In genomic region chr1:179197821-179198516, GRCm38 (mm10) we compare ENCODE assay signal across 13 mouse cellular contexts.
DNase-seq lines count a peak whose midpoint lies in the region; ATAC-seq lines count a peak whose summit lies in the region.
"Had no signal": no experiment of that assay in that cellular context is flagged by ENCODE, and none has a peak within 500 bp of the region (broad histone marks: within the 10 kb centered on the region; RNA-seq: fewer than 3 reads in every experiment).

No protein-coding gene starts in this region.

- no peak overlapping the region for H3K9ac ChIP-seq in hindbrain, embryonic 16.5 days (ENCODE audit: low read depth, low read length)

- intact Hi-C loops in heart, postnatal 36 days (cut with DNase I), result no loop called here

- H3K9me3 ChIP-seq in heart, embryonic 10.5 days, result no peaks in the 10 kb centered on the region
- no peaks in the 10 kb centered on the region for H3K9me3 ChIP-seq in limb, embryonic 10.5 days (replicated peaks)
- H3K9me3 ChIP-seq in hindbrain, embryonic 16.5 days (ENCODE audit: control insufficient read depth, low read length), result no peaks in the 10 kb centered on the region

- ATAC-seq in common myeloid progenitor, adult 5-6 weeks (replicated peaks; ENCODE audit: low read depth, poor library complexity, severe bottlenecking), result peak; percentile 58
- ATAC-seq in megakaryocyte progenitor cell, adult 5-6 weeks (replicated peaks; ENCODE audit: poor library complexity), result no peak
- ATAC-seq in hindbrain, embryonic 16.5 days, result no peak
- ATAC-seq: forebrain, embryonic 16.5 days had no signal

- H3K4me3 ChIP-seq in heart, embryonic 10.5 days, result no peak overlapping the region
- no peak overlapping the region for H3K4me3 ChIP-seq in limb, embryonic 10.5 days
- no peak overlapping the region for H3K4me3 ChIP-seq in hindbrain, embryonic 16.5 days (ENCODE audit: low read length)

- H3K4me1 ChIP-seq in heart, embryonic 10.5 days, result peaks cover 8% of the 10 kb centered on the region; the same call in 1 of the 2 replicates
- H3K4me1 ChIP-seq in limb, embryonic 10.5 days, result peaks cover 58% of the 10 kb centered on the region
- H3K4me1 ChIP-seq in hindbrain, embryonic 16.5 days (ENCODE audit: control insufficient read depth, insufficient read depth, low read depth, low read length), result no peaks in the 10 kb centered on the region; the same call in 1 of the 2 replicates

- no peaks in the 10 kb centered on the region for H3K27me3 ChIP-seq in heart, embryonic 10.5 days (ENCODE audit: insufficient read depth, poor library complexity, severe bottlenecking)
- H3K27me3 ChIP-seq in limb, embryonic 10.5 days (ENCODE audit: low read depth, poor library complexity, severe bottlenecking), result no peaks in the 10 kb centered on the region
- H3K27me3 ChIP-seq in hindbrain, embryonic 16.5 days (replicated peaks; ENCODE audit: control insufficient read depth, insufficient read depth, low read length), result no peaks in the 10 kb centered on the region
- H3K27me3 ChIP-seq: CH12.LX had no signal

- DNase-seq in heart, embryonic 10.5 days (ENCODE audit: low spot score), result peak; percentile 77
- no peak for DNase-seq in heart, postnatal 36 days
- DNase-seq in 3T3-L1 (ENCODE audit: low read depth, low spot score), result peak; percentile 36
- DNase-seq in limb, embryonic 10.5 days (ENCODE audit: low spot score), result peak; percentile 69
- DNase-seq in retina, postnatal 1 day, result no peak
- DNase-seq: adrenal gland, adult 8-10 months; cerebellum, adult 9-10 months; lung, postnatal 14 days had no signal

- no peaks in the 10 kb centered on the region for H3K36me3 ChIP-seq in heart, embryonic 10.5 days
- no peaks in the 10 kb centered on the region for H3K36me3 ChIP-seq in limb, embryonic 10.5 days
- no peaks in the 10 kb centered on the region for H3K36me3 ChIP-seq in hindbrain, embryonic 16.5 days (ENCODE audit: control insufficient read depth, insufficient read depth, low read length)

- H3K27ac ChIP-seq in heart, embryonic 10.5 days, result peak overlapping the region; percentile 62
- peak overlapping the region; percentile 89 for H3K27ac ChIP-seq in limb, embryonic 10.5 days
- no peak overlapping the region for H3K27ac ChIP-seq in hindbrain, embryonic 16.5 days (ENCODE audit: low read depth, low read length)

- WGBS in heart, embryonic 10.5 days, result 62% methylated on average over 11 of the region's 11 CpGs
- 26% methylated on average over 11 of the region's 11 CpGs for WGBS in limb, embryonic 10.5 days
- 70% methylated on average over 11 of the region's 11 CpGs for WGBS in hindbrain, embryonic 16.5 days

- H3K4me2 ChIP-seq in hindbrain, embryonic 16.5 days (ENCODE audit: low read length), result no peak overlapping the region

Comparison
In these comparisons a context has a peak if more than half of its experiments do, and no peak if none do; other contexts are left out.
1. DNase-seq: peak in heart, embryonic 10.5 days (single experiment), 3T3-L1 (single experiment) and limb, embryonic 10.5 days (single experiment); none in heart, postnatal 36 days (0 of 2) and retina, postnatal 1 day (single experiment).